Mouse (Mus musculus): ENCODE measurements around the gene Itgb2l. TPM values are rescaled to one million over a fixed set of nuclear protein-coding genes. Genes with fewer than 3 reads are reported as not detected.

Itgb2l gene
- total RNA-seq, 2 experiments from 2014 or later: not detected

DNA sequence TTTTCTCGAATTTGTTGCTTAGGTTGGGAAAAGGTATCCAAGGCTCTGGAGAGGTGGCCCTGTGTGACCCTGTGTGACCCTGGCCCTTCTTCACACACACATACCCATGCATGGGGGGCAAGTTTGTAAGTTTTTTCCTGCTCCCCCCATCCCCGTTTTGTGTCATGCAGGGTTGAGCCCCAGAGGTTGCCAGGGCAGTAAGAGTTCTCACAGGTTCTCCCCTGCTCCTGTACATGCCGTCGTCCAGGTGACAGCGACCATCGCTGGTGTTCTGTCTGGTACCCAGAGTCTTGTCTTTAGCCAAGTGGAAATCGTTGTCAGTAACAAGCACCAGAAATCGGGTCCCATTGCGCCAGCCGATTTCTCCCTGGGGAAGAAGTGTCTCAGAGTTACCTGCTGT is 10.2 kb downstream of the Itgb2l start:
- DNase-seq: no peak
- intact Hi-C loops (cut with DNase I): no loop called here

DNA sequence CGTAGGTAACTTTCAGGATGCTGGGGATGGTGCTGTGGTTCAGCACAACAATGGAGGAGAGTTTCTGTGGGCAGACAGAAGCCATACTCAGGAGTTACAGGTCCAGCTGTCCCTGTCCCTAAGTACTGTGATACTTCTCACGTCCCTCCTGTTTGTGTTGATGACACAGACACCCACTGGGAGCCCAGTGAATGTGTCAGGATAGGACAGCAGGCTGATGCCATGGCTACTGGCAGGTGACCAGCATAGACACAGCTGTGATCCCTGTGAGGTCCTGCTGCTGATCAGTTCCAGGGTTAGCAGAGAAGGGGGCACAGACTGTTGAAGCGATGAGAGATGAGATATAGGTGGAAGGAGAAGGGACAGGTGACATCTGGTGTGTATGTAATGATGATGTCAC is 14.4 kb downstream of the Itgb2l start:
- intact Hi-C loops (cut with DNase I): no loop called here
- no peak for DNase-seq

DNA sequence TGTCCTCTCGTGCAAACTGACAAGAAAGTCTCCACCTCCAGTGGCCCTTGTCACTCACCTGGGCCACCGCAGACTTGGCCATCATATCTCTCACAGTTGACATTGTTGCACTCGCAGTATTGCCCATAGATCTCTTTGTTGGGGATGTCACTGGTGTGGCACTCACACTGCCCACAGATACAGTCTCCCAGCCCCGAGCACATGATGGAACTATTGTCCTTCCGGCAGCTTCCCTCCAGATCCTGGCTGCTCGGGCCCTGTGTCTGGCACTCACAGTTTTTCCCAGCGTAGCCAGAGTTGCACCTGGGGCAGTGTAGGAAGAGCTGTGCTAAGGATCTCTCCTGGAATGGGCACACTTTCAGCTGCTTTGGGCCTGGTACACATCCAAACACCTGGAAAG is 16.7 kb downstream of the Itgb2l start:
- DNase-seq: no peak

DNA sequence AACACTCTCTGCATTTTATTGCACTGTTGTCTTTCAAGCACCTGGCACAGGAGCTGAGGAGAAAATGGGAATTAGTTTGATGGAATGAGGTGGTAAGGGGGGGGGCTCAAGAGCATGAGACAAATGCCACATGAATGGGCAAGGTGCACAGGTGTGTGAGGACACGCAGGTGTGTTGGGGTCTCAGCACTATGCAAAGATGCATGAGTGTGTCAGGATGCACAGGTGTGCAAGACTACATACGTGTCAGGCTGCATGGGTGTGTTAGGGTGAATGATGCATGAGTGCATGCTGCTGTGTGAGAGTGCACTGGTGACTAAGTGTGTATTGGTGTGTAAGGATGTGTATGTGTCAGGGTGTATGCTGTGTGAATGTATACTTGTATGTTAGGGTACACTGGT is 18.4 kb downstream of the Itgb2l start:
- DNase-seq: no peak
- intact Hi-C loops (cut with DNase I): no loop called here

More for the DNA sequence above, 16.7 kb downstream of the Itgb2l start:
- intact Hi-C loops (cut with DNase I): no loop called here

DNA sequence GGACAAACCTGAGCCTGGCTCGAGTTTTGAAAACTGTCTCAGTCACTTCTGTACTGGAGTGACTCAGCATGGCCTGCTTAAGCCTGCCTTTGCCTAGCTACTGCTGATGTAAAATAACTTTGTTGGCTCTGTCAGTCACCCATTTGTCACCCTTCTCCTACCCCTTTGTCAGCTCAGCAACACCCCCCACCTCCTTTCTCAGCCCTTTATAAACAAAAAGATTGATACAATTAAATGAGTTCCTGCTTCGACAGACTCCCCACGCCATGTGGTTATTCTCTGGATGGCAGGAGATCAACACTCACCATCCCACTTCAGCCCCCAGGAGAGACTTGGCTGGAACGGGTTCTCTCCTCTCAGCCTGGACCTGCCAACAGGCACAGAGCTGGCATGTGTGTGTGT is 35.4 kb downstream of the Itgb2l start:
- intact Hi-C loops (cut with DNase I): no loop called here
- no peak for DNase-seq

DNA sequence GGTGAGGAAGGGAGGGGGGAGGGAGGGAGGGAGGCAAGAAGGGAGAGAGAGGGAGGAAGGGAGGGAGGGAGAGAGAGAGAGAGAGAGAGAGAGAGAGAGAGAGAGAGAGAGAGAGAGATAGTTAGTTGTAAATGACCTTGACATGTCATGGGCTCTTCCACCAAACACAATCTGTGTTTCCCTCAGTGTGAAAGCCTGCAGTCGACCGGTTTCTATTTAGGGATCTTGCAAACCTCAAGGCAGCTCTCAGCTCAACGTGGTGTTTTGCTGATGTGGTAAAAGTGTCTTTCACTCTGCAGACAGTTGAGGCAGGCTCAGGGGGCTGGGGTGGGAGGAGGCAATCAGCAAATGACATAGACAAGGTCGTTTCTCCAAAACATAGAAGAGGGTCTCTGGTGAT is 37.1 kb downstream of the Itgb2l start:
- DNase-seq: no peak
- intact Hi-C loops (cut with DNase I): no loop called here

DNA sequence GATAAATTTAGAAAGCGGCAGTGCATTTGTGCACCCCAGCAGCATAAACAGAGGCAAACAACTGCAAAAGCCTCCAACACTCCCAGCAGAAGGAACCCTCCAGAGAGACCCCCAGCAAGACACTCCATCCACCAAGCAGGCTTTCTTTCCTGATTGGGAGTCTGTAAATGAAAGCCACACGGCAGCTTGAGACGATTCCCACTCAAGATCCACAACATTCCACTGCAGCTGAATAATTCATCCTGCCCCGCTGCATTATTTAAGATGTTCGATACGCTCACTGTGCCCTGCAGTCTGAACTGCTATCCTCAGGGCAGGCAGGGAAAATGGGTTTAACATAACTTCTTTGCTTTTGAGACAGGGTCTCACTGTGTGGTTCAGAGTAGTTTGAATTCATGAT is 41.1 kb downstream of the Itgb2l start:
- intact Hi-C loops (cut with DNase I): no loop called here
- no peak for DNase-seq

DNA sequence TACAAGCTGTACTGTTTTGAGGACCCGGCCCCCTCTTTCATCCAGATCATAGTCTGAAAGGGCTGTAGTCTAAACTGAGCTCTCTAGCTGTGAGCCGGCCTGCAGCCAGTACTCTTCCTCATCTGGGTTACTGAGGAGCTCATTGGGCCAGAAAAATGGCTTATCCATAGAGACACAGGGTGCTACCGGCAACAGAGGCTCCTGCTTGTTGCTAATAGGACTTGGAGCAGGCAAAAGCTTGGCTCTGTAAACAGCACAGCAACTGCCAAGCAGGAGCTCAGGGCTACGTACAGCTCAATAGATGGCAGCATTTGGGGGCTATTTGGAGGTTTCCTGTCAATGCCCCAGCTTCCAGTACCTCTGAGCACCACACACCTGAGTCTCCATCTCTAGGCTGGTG is 43.4 kb downstream of the Itgb2l start:
- intact Hi-C loops (cut with DNase I): no loop called here
- no peak for DNase-seq

DNA sequence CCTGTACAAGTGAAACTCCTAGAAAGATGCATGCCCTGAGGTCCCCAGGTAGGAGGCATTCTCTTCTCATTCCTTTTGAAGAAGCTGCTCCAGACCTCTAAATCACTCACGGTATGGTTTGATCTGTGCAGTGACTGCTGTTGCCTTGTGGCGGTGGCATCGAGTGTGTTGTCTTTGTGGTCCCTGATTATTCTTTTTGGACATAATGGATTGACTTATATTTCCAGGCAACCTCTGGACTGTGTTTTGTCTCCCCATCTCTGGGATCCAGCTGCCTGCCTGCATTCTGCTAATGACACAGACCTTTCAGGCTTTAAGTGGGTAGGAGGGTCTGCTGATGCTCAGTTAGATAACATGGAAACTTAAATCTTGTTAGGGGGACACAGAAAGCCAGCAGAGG is 44.6 kb downstream of the Itgb2l start:
- intact Hi-C loops (cut with DNase I): loop anchor here (10.0 kb wide), 1 partner anchor 216 kb away; no protein-coding TSS in a partner anchor
- no peak for DNase-seq

DNA sequence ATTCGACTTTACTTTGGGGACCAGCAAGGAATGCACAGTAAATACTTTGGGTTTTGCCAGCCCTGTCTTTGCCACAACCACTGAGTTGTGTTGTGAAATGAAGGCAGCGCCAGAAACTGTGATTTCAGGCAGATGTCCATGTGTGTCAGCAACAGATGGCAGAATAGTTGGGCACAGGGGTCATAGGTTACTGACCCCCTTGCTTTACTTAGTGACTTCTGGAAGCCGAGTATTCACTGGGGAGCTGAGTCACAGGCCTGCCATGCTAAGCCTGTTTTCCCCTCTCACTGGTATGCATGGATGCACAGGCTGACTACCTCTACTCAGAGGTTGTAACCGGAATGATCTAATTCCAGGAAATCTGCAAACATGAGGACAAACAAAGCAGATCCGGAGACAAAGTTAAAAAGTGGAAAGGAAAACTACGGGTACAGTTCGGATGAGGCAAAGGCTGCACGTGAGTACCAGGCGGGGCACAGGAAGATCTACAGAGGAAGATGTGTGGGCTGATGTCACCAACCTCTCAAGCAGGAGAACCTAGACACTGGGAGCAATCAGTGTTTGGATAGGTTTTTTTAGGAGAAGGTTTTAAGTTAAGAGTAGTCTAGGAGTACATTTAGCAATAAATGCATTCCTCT is 47.3 kb downstream of the Itgb2l start:
- no peak for DNase-seq
- intact Hi-C loops (cut with DNase I): loop anchor here (10.0 kb wide), 1 partner anchor 219 kb away; no protein-coding TSS in a partner anchor

DNA sequence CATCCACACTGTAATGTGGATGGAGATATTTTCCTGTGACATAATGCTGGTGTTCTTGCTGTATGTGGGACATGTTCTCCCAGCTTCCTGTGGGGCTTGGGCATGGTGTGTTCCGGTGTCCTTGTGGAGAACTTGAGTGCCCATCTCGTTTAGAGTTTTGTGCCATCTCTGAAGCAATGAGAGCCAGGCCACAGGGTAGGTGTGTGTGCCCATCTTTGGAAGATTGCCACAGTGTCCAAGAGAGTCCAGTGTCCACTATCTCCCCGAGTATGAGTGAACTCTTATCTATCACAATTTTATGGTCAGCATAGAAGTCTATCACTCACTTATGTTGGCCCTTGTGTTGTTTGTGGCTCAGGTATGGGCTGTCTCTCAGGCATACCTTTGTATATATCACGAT is 47.9 kb downstream of the Itgb2l start:
- intact Hi-C loops (cut with DNase I): loop anchor here (10.0 kb wide), 1 partner anchor 219 kb away; no protein-coding TSS in a partner anchor
- DNase-seq: no peak

DNA sequence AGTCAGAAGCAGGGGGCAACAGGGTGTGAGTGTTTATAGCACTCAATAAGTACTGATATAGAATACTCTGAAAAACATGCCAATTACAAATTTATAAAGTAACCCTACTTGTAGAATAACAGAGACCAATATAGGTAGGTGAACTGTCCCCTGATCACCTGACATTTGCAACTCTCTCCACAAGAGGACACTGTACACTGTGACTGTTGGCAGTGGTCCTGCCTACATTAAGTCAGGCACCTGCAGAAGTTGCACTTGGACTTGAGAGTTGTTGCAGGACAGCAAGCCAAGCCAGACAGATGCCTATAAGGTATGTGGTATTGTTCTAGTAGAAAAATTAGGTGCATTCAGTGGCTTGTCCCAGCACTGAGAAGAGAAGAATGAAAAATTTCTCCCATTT is 52.3 kb downstream of the Itgb2l start:
- no peak for DNase-seq
- intact Hi-C loops (cut with DNase I): loop anchor here (10.0 kb wide), 1 partner anchor 224 kb away; no protein-coding TSS in a partner anchor

DNA sequence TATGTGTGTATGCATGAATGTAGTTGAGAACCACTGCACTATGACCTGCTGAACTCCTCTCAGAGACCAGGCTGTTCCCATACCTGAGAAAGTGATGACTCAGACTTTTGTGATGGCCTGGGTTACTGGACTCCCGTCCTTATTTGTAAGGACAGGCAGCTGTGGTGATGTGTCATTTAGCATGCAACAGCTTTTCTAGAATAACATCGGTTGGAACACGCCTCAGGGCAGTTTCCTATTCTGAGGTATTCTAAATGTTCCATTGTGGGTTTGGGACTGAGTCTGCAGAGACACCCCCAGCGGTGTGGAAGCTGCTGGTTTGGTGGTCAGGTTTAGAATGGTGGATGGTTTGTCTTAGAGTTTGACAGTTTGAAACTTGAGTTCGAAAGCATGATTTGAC is 54.9 kb downstream of the Itgb2l start:
- DNase-seq: no peak
- intact Hi-C loops (cut with DNase I): no loop called here

DNA sequence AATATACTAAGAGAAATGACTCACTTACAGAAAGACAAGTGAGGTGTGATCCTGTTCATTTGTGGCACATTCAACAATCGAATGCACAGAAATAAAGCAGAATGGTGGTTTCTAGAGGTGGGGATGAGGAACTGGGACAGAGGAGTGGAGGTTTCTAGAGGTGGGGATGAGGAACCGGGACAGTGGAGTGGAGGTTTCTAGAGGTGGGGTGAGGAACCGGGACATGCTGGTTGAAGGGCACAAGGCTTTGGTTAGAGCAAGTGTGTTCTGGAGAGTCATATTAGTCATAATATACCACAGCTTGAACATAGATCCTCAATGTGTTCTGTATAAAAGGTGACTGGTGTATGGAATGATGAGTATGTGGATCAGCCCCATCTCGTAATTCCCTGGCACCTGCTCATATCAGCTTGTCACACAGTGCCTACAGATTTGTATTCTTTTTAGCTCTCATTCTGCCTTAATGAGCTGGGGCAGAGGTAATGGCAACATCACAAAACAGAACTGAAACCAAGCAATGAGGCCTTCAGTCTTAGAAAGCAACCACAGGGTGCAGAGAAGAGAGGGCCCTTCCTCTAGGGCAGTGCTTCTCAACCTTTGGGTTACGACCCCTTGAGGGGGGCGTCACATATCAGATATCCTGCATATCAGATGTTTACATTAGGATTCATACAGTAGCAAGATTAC is 55.6 kb downstream of the Itgb2l start:
- intact Hi-C loops (cut with DNase I): no loop called here

DNA sequence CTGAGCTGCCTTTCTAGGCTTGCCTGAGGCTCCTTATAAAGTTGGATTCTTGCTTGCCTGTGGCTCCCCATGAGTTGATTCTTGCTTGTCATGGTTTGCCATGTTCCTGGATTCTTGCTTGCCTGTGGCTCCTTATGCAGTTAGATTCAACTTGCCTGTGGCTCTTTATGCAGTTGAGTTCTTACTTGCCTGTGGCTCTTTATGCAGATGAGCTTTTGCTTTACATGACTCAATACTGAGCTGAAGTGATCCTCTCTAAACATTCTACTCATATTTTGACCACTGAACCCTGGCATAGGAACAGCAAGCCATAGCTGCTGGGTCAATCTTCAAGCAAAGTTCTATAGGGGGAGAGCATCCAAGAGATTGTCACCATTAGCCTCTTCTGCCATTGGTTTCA is 58.7 kb downstream of the Itgb2l start:
- intact Hi-C loops (cut with DNase I): no loop called here
- no peak for DNase-seq

More for the DNA sequence above, 55.6 kb downstream of the Itgb2l start:
- no peak for DNase-seq

DNA sequence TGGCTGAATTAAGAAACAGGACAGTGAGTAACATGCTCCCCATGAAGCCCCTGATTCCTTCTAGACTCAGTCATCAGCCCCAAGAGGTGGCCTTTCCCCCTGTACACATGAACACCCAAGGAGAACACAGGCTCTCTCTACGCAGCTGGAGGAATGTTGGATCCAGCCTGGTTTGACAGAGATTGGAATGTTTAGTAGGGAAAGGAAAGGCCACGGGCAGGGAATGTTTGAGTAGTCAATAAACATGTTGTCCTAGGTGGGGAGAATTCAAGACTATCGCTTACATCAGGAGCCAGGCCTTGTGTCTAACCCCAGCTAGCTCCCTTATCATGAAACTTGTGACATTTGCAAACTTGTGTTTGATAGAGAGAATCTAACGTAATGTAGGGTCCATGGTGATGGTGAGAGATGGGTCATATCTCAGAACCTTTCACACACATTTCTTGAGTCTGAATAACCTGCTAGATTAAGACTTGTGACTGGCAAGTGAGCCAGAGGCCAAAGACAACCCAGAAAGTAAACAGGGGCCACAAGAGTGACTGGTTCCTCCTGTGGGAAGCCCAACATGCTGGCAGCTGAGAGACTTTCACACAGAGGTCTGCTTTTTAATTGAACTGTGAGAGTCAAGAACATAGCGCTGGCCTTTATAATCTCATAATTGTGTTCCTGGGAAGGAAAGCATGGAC is 60.8 kb downstream of the Itgb2l start:
- intact Hi-C loops (cut with DNase I): no loop called here
- no peak for DNase-seq

DNA sequence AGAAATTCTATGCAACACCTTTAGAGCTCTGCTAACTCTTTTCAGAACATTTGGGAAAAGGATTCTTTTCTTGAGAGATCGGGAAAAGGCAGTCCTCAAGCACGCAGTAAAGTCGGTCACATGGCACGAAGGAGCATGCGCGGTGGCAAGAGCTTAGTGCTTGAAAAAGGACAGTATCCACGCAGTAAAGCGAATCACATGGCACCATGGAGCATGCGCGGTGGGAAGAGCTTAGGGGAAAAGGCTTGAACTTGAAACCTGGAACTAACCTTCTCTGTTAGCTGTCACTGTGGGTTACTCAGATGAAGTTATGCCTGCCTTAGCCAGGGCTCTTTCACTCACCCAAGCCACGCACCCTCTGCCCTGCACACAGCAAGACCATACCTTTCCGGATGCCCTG is 62.0 kb downstream of the Itgb2l start:
- intact Hi-C loops (cut with DNase I): no loop called here
- no peak for DNase-seq

DNA sequence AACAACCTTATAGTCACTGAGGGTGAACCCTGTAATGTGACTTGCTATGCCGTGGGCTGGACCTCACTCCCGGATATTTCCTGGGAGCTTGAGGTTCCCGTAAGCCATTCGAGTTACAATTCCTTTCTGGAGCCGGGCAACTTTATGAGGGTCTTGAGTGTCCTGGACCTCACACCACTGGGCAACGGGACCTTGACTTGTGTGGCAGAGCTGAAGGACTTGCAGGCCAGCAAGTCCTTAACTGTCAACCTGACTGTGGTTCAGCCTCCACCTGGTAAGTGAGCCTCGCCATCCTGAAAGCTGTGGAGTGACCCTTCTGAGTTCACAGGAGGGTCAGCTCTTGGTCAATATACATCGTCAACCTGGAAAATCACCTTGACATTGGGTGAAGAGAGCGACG is 65.3 kb downstream of the Itgb2l start:
- intact Hi-C loops (cut with DNase I): no loop called here
- no peak for DNase-seq

DNA sequence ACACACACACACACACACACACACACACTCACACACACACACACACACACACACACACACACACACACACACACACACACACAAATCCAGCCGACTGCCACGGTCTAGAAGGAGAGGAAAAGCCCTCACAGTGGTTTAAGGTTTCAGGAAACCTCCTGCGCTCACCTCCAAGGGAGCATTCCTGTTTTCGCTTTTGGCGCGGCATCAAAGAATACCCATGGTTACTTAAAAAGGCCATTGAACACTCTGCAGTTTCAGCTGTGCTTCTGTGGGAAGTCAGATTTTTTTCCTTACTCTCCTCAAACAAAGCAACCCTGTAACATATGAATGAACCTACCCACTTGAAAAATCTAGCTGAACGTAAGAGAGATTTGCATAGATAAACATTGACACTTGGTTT is 67.1 kb downstream of the Itgb2l start:
- no peak for DNase-seq
- intact Hi-C loops (cut with DNase I): no loop called here

DNA sequence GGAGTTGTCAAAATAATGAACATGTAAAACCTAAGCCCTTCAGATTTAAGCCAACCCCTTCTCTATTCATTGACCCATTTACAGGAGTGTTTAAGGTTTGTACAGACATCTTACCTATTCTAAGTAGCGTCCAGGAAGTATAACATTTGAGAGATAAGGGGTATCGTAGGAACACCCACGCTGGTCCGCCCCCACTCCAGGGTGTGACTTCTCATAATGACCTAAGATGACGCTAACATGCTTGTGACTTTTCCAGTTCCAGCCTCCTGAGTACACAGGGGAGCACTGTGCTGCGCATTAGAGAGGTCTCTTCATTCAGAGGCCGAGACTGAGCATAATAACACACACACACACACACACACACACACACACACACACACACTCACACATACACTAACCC is 67.9 kb downstream of the Itgb2l start:
- DNase-seq: no peak

DNA sequence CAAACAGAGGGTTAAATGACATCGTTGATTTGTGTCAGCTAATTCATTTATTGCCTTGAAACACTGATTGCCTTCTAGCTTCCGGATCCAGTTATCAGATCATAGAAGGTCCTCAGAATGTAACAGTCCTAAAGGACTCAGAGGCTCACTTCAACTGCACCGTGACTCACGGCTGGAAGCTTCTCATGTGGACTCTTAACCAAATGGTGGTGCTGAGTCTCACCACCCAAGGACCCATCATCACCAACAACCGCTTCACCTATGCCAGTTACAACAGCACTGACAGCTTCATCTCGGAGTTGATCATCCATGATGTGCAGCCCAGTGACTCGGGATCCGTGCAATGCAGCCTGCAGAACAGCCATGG is 70.7 kb downstream of the Itgb2l start:
- intact Hi-C loops (cut with DNase I): no loop called here
- no peak for DNase-seq

More for the DNA sequence above, 67.9 kb downstream of the Itgb2l start:
- intact Hi-C loops (cut with DNase I): no loop called here
